Mouse (Mus musculus): Measurements from ENCODE around the gene Psmb10.

The Psmb10 gene

GRCm38 (mm10) chr8:105937496-105938305, 543 bp downstream of the Psmb10 start:
- no peak for DNase-seq (ENCODE audit: low read depth, low spot score)

DNA sequence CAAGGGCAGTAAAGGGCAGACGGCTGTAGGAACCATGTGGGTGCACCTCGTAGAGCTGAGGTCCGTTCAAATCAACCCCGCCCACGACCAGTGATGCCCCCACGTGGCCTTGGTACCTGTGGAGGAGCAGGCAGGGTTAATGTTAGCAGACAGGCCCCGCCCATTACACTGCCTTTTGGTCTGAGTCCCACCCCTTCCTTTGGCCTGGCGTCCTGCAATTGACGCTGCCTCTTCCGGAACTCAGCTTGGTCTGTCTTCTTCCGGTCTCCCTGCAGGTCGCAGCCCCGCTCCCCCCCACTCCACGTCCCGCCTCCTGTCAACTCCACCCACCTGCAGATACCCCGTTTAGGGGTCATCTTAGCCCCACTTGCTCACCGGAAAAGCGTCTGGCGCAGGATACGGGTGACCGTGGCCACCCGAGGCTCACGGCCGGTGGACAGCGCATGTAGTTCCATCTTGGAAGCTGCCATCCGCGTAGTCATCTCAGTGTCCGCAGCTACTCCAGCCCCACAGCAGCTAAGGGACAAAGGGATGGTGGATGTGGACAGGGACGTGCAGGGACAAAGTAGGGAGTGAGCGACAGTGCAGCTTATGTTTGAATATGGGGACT, 1.3 kb downstream of the Psmb10 start:
- DNase-seq (ENCODE audit: low read depth, low spot score), result peak; percentile 77

GRCm38 (mm10) chr8:105935863-105936603, 2.2 kb downstream of the Psmb10 start:
- DNase-seq (ENCODE audit: low read depth, low spot score), result no peak

- no peak for DNase-seq (ENCODE audit: low read depth, low spot score)
Observed at GRCm38 (mm10) chr8:105935105-105935504, 3.1 kb downstream of the Psmb10 start.

DNA sequence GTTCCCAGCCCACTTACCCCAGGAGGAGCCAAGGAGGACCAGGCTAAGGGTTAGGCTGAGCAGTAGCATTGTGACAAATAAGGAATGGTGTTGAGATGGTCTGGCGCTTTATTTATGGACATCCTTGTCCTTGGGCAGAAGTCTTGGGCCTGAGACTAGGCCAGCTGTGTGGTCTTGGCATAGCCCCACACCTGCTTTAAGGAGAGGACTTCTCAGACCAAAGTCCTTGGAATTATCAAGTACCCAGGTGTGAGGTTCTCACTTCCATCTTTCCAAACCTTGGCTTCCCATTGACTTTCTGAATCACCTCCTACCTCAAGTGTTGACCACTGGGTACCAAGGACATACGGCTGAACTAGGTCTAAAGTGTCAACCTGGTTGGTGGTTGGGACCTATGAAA, 4.5 kb downstream of the Psmb10 start, which contains the start of gene Ctrl:
Gene Ctrl, minus strand, starts transcription at position 101 of the 400 bp plus-strand sequence.
- DNase-seq (ENCODE audit: low read depth, low spot score), result no peak

- no peak for DNase-seq (ENCODE audit: low read depth, low spot score)
Observed at GRCm38 (mm10) chr8:105932525-105932924, 5.7 kb downstream of the Psmb10 start.

DNA sequence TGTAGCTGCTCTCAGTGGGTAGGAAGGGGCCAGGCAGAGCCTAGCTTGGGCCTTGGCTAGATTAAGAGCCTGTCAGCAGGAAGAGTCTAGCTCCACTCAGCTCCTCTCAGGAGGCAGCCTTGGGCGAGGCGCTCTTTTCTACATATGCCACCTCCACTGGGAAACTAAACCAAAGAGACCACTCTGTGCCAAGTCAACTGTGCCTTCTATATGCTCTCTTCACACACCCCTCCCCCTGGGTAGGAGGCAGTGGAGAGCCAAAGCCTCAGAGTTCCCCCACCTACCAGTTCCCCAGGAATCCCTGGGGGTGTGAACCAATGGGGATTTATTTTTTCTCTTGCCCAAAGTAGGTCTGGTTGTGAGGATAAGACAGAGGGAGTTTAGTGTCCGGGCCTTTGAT, 7.0 kb downstream of the Psmb10 start:
- no peak for DNase-seq (ENCODE audit: low read depth, low spot score)

GRCm38 (mm10) chr8:105930602-105931001, 7.6 kb downstream of the Psmb10 start:
- DNase-seq (ENCODE audit: low read depth, low spot score), result peak; percentile 55

DNA sequence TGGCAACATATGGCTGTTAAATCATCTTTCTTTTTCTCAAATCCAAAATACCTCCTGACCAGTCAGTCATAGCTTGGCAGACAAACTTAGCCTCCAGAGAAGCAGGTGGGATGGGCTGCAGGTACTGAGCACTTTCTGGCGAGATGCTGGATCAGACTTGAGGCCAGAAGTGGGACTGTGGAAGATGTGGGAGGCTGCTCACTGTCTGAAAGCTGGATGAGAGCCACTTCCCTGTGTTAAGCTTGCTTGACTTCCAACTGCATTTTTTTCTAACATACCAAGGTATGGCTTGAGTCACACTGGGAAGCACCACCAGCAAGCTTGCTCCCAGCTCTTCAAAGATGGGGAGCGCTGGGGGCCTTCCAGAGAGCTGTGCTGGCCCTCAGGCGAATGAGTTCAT, 13.1 kb downstream of the Psmb10 start:
- DNase-seq (ENCODE audit: low read depth, low spot score), result no peak

GRCm38 (mm10) chr8:105919390-105919789, 18.9 kb downstream of the Psmb10 start:
- DNase-seq (ENCODE audit: low read depth, low spot score), result no peak

- no peak for DNase-seq (ENCODE audit: low read depth, low spot score)
Observed at GRCm38 (mm10) chr8:105900941-105901616, 37.2 kb downstream of the Psmb10 start.

DNA sequence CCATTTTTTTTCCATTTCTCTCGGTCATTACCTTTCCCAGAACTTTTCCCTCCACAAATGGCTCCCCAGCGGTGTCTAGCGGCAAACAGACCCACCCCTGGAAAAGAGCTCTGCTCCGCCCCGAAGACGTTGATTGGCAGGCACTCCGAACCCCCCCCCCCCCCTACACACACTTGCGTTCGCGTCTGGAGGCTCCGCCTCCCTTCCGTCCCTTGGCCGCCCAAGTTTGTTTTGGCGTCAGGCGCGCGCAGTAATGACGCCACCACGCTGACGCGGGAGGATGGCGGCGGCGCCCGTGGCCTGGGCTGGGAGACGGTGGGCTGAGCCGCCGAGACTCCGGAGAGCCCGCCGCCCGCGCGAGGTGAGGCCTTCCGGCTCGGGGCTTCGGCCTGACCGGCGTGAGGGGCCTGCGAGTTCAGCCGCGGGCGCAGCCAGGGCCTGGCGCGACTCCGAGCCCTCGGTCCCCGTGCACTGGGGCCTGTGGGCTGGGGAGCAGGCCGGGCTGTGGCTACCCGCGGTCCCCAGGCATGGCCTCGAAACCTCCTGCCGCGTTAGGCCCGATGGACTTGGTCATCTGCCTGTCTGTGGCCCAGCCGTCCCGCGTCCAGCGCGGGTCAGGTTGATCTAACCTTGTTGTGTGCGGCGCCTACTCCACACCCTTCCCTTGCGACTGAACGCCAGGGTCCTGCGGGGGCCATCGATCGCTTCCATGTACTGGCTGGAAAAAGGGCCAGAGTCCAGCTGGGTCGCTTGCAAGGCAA, 37.9 kb downstream of the Psmb10 start, which contains the start of gene Pskh1:
Gene Pskh1, plus strand, starts transcription at position 262 of the 761 bp plus-strand sequence.
- DNase-seq (ENCODE audit: low read depth, low spot score), result peak; percentile 88

- peak; percentile 72 for DNase-seq (ENCODE audit: low read depth, low spot score)
Observed at GRCm38 (mm10) chr8:105897801-105898480, 40.3 kb downstream of the Psmb10 start.

DNA sequence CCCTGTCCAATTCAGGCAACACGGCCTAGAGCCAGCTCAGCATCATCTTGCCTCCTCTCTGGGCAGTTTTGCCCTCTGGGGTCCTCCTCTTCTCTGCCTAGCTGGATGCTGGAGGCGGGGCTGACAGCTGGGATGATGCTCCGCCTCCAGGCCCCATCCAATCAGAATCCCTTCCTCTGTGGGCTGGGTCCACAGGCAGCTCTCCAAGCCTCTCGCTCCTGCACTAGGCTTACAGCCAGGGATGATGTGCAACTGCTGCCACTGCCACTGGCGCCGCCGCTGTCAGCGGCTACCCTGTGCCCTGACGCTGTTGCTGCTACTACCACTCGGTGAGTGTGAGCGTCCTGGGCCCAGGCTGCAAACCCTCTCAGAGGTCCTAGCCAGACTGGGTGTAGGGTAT, 44.9 kb downstream of the Psmb10 start, which contains the start of gene Nrn1l:
Gene Nrn1l, plus strand, starts transcription at position 229 of the 400 bp plus-strand sequence.
- peak; percentile 53 for DNase-seq (ENCODE audit: low read depth, low spot score)

DNA sequence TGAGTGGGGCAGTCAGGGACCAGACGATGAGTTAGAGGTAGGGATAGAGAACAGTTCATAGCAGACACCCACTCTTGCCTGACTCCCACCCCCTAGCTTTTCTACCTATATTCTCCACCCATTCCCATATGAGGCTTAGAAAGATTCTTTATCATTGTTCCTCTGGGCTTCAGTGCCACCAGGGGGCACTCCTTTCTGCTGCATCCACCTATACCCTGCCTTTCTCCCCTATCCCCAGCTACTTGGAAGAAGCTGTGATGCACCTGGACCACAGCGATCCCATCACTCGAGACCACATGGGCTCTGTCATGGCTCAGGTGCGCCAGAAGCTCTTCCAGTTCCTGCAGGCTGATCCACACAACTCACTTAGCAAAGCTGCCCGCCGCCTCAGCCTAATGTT, 45.8 kb downstream of the Psmb10 start:
- DNase-seq (ENCODE audit: low read depth, low spot score), result no peak

DNA sequence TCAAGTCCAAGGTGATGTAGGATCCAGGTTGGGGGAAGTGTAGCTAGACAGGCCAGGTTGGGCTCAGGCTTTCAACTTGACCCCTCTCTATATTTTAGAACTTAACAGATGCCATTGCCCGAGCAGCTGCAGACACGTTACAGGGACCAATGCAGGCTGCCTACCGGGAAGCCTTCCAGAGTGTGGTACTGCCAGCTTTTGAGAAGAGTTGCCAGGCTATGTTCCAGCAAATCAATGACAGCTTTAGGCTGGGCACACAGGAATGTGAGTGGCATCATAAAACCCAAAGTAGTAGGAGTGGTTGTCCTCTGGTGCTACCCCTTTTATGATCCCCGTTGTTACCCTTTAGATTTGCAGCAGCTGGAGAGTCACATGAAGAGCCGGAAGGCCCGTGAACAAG, 47.4 kb downstream of the Psmb10 start:
- DNase-seq (ENCODE audit: low read depth, low spot score), result no peak

DNA sequence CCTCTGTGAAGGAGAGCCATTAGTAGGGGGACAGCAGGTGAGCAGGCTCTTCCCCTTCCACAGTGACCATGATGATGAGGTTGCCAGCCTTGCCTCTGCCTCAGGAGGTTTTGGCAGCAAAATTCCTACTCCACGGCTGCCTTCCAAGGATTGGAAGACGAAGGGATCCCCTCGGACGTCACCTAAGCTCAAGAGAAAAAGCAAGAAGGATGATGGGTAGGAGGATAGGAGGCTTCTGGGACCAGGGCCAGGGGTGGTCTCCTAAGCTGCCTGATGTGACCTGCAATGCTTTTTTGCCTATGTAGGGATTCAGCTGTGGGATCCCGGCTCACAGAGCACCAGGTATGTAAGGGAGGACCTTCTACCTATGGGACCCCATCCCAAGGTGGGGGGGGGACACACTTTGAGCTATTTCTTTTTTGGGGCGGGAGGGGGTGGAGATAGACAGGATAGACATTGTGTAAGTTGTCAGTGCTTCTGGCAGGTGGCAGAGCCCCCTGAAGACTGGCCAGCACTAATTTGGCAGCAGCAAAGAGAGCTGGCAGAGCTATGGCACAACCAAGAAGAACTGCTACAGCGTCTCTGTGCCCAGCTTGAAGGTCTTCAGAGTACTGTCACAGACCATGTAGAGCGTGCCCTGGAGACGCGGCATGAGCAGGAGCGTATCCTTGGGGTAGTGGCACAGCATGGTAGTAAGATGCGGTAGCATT, 48.3 kb downstream of the Psmb10 start:
- no peak for DNase-seq (ENCODE audit: low read depth, low spot score)

Data from retina, adult 2 months (tissue).